Mouse (Mus musculus): ENCODE results near the gene 4930486L24Rik.
"Not testable (repeated sequence)": the region's sequence is repeated elsewhere in the genome, so short reads cannot be mapped to it uniquely, and the experiment has no call there.

- not testable (repeated sequence) for TF ChIP-seq GATA1, TAL1 (IDR thresholded peaks at IDR 0.05; ENCODE audit: low read length)
Measured at GRCm38 (mm10) chr13:60896794-60897193, 32.5 kb upstream of the 4930486L24Rik start, which contains the start of gene Gm49392.

All from erythroblast, embryonic 14.5 days (primary cell).